Mouse (Mus musculus) liver, adult 10 weeks (tissue): ENCODE data around the gene Rasgef1b. TPM values are rescaled to one million over a fixed set of nuclear protein-coding genes. Genes with fewer than 3 reads are reported as not detected.

Source experiments
- polyA plus RNA-seq: library from polyadenylated mRNA; stranded (reverse); fragments of 350-450 nt; fragmentation: Illumina TruSeq; extraction: RNeasy Lipid Tissue Mini Kit (QIAGEN cat#74804); gene quantifications from one replicate; pipeline ENCODE4 v1.2.3, GENCODE M21; 2014; ENCODE audit warnings: low read depth, low replicate concordance

The Rasgef1b gene
- 9.5 TPM for polyA plus RNA-seq

GRCm38 (mm10) chr5:99728649-99729212 lies at the start of gene Rasgef1b:
Rasgef1b (minus strand) TSS chr5:99729065.

Other genes with a start within 250 kb of the Rasgef1b start
- gene Vamp9, start 177.2 kb upstream of the Rasgef1b start, polyA plus RNA-seq = not detected
- gene Hnrnpd, start 249.9 kb upstream of the Rasgef1b start, polyA plus RNA-seq = 149 TPM
- gene 4930524J08Rik, start 250.0 kb upstream of the Rasgef1b start, polyA plus RNA-seq = not detected